Mouse (Mus musculus): ENCODE measurements around the gene Chrnb1. TPM values are rescaled to one million over a fixed set of nuclear protein-coding genes. Genes with fewer than 3 reads are reported as not detected.

The Chrnb1 gene
- polyA plus RNA-seq, 1 experiment from 2014 or later, result 1.5 TPM

- DNase-seq (ENCODE audit: extremely low spot score, low spot score), result no peak
- peaks cover 50% of the 10 kb centered on the region for H3K4me1 ChIP-seq
- peak within 1 kb of the TSS; percentile 97 for H3K27ac ChIP-seq
- H3K4me3 ChIP-seq, result no peak within 1 kb of the TSS
- no peaks in the 10 kb centered on the region for H3K36me3 ChIP-seq (replicated peaks)
- peaks cover 7% of the 10 kb centered on the region; the same call in 1 of the 2 replicates for H3K27me3 ChIP-seq (ENCODE audit: poor library complexity, severe bottlenecking)
- no peaks in the 10 kb centered on the region for H3K9me3 ChIP-seq
- 75% methylated on average over 1 of the region's 1 CpGs for WGBS
Observed at GRCm38 (mm10) chr11:69761868-69762267, 33.9 kb downstream of the Chrnb1 start, which contains the start of gene Slc35g3. TSS of gene Slc35g3 (minus strand) at chr11:69761968.

GRCm38 (mm10) chr11:69760901-69761200 is 34.9 kb downstream of the Chrnb1 start:
- Histone ChIP-seq H3K4me1 (peaks cover 50% of the 10 kb centered on the region), H3K4me3 (no peak overlapping the region), H3K36me3 (replicated peaks) (0 out of 2 replicates have a peak, but pooled peaks cover 3% of the 10 kb centered on the region), H3K9me3 (no peaks in the 10 kb centered on the region), H3K27ac (peak overlapping the region; percentile 97), H3K27me3 (ENCODE audit: poor library complexity, severe bottlenecking) (no peaks in the 10 kb centered on the region; the same call in 1 of the 2 replicates)
- 90% methylated on average over 7 of the region's 7 CpGs for WGBS
- DNase-seq (ENCODE audit: extremely low spot score, low spot score), result no peak

- 80% methylated on average over 14 of the region's 14 CpGs for WGBS
- H3K4me1 ChIP-seq, result peaks cover 50% of the 10 kb centered on the region
- H3K9me3 ChIP-seq, result no peaks in the 10 kb centered on the region
- peak overlapping the region; percentile 66 for H3K4me3 ChIP-seq
- H3K27me3 ChIP-seq (ENCODE audit: poor library complexity, severe bottlenecking), result no peaks in the 10 kb centered on the region; the same call in 1 of the 2 replicates
- peaks cover 8% of the 10 kb centered on the region; the same call in 1 of the 2 replicates for H3K36me3 ChIP-seq (replicated peaks)
- DNase-seq (ENCODE audit: extremely low spot score, low spot score), result no peak
- H3K27ac ChIP-seq, result peak overlapping the region; percentile 97
Observed at GRCm38 (mm10) chr11:69760160-69760900, 35.4 kb downstream of the Chrnb1 start.

DNA sequence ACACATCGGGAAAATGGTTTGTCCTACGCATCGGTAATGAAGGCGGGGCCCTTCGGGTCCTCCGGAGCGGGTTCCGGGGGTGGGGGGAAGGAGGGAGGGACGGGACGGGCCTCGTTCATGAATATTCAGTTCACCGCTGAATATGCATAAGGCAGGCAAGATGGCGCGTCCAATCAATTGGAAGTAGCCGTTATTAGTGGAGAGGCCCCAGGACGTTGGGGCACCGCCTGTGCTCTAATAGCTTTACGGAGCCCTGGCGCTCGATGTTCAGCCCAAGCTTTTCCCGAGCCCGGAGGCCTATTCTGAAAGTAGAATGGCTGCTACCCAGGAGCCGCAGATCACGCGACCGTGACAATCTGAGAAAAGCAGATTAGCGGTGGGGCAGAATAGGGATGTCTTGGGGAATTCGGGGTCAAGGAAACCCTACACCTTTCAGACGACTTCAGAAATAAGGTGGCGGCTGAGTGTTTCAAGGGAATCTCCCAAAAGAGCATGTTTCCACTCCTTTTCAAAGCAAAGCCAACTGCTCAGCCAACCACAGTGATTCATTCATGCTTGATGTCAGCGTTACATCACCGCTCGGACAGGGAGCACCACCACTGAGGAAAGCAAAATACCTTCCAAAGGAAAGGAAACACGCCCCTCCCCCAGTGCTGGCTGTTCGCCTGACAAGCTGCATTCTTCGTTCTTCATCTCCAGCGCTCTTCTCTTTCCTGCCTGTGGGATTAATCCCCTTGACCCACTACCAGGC is 36.6 kb downstream of the Chrnb1 start:
- Histone ChIP-seq H3K27me3 (ENCODE audit: poor library complexity, severe bottlenecking) (no peaks in the 10 kb centered on the region), H3K27ac (peak overlapping the region; percentile 97), H3K9me3 (no peaks in the 10 kb centered on the region), H3K4me3 (peak overlapping the region; percentile 66), H3K36me3 (replicated peaks) (peaks cover 12% of the 10 kb centered on the region), H3K4me1 (peaks cover 58% of the 10 kb centered on the region)
- DNase-seq (ENCODE audit: extremely low spot score, low spot score), result peak; percentile 93
- WGBS, result under 1% methylated on average over 37 of the region's 37 CpGs

DNA sequence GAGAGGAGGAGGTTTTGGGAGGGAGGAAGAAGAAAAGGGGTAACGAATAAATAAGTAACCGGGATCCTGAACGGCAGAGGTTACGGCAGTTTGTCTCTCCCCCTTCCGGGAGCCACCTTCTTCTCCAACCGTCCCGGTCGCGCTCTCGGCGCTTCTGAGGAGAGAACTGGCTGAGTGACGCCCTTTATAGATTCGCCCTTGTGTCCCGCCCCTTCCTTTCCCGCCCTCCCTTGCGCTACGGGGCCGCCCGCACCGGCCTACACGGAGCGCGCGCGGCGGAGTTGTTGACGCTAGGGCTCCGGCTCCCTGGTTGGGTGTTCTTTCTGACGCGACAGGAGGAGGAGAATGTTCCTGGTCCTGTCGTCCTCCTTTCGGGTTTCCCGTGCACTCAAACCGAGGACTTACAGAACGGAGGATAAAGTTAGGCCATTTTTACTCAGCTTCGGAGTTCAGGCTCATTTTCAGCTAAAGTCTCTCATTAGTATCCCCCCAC is 37.2 kb downstream of the Chrnb1 start, which contains the start of gene Polr2a:
Gene Polr2a, minus strand, starts transcription at position 160 of the 493 bp plus-strand sequence.
- peak within 1 kb of the TSS; percentile 97 for H3K27ac ChIP-seq
- no peaks in the 10 kb centered on the region for H3K9me3 ChIP-seq
- under 1% methylated on average over 36 of the region's 36 CpGs for WGBS
- peak; percentile 98 for DNase-seq (ENCODE audit: extremely low spot score, low spot score)
- H3K4me1 ChIP-seq, result peaks cover 59% of the 10 kb centered on the region
- peak within 1 kb of the TSS; percentile 66 for H3K4me3 ChIP-seq
- no peaks in the 10 kb centered on the region for H3K27me3 ChIP-seq (ENCODE audit: poor library complexity, severe bottlenecking)
- H3K36me3 ChIP-seq (replicated peaks), result peaks cover 13% of the 10 kb centered on the region

- Histone ChIP-seq H3K4me3 (peak overlapping the region; percentile 66), H3K27me3 (ENCODE audit: poor library complexity, severe bottlenecking) (no peaks in the 10 kb centered on the region), H3K36me3 (replicated peaks) (peaks cover 13% of the 10 kb centered on the region), H3K27ac (peak overlapping the region; percentile 97), H3K9me3 (no peaks in the 10 kb centered on the region), H3K4me1 (peaks cover 61% of the 10 kb centered on the region)
- peak; percentile 88 for DNase-seq (ENCODE audit: extremely low spot score, low spot score)
- WGBS, result under 1% methylated on average over 26 of the region's 26 CpGs
Observed at GRCm38 (mm10) chr11:69758090-69758456, 37.7 kb downstream of the Chrnb1 start.

DNA sequence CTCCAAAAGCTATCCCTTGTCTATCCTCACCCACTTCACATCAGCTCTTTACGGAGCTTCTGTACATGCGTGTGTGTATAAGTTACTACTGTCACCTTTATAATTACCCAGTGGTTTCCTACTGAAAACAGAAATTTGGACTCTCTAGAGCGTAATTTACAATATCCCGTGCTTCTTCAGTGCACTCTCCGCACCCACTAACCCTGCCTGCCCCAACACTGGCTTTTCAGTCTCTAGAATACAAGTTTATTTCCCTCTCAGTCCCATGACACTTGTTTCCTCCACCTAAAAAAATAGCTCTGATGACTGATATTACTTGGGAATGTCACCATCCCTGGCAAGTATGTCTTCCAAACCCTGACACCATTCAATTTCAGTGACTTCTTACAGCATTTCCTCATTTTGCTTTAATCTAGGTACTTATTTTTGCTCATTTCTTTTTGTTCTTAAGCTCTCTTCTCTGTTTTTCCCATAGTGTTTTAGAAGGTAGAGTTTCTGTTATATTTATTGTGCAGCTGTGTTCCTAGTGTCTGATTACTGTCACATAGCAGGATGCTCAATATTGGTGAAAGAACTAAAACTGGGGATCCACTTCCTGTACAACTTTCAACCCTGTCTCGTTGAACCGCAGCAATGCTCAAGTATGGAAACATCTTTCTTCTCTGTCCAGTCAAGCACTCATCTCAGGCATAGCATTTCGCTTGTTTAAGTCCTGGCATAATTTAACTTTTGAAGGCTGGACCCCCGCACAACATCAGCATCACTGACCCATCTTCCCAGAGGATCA is 38.2 kb downstream of the Chrnb1 start:
- H3K4me3 ChIP-seq, result peak overlapping the region; percentile 66
- no peak for DNase-seq (ENCODE audit: extremely low spot score, low spot score)
- WGBS, result 47% methylated on average over 9 of the region's 9 CpGs
- H3K4me1 ChIP-seq, result peaks cover 66% of the 10 kb centered on the region
- peaks cover 13% of the 10 kb centered on the region for H3K36me3 ChIP-seq (replicated peaks)
- no peaks in the 10 kb centered on the region for H3K9me3 ChIP-seq
- H3K27me3 ChIP-seq (ENCODE audit: poor library complexity, severe bottlenecking), result no peaks in the 10 kb centered on the region
- H3K27ac ChIP-seq, result peak overlapping the region; percentile 97

GRCm38 (mm10) chr11:69754701-69755100 is 41.0 kb downstream of the Chrnb1 start:
- H3K36me3 ChIP-seq (replicated peaks), result peaks cover 19% of the 10 kb centered on the region
- H3K9me3 ChIP-seq, result no peaks in the 10 kb centered on the region
- no peak for DNase-seq (ENCODE audit: extremely low spot score, low spot score)
- no peaks in the 10 kb centered on the region for H3K27me3 ChIP-seq (ENCODE audit: poor library complexity, severe bottlenecking)
- peak overlapping the region; percentile 66; the same call in 1 of the 2 replicates for H3K4me3 ChIP-seq
- 69% methylated on average over 3 of the region's 3 CpGs for WGBS
- no peak overlapping the region for H3K27ac ChIP-seq
- H3K4me1 ChIP-seq, result peaks cover 49% of the 10 kb centered on the region

GRCm38 (mm10) chr11:69754233-69754632 is 41.5 kb downstream of the Chrnb1 start:
- H3K27ac ChIP-seq, result no peak overlapping the region
- 92% methylated on average over 5 of the region's 5 CpGs for WGBS
- H3K4me1 ChIP-seq, result peaks cover 44% of the 10 kb centered on the region
- no peaks in the 10 kb centered on the region for H3K9me3 ChIP-seq
- peaks cover 23% of the 10 kb centered on the region for H3K36me3 ChIP-seq (replicated peaks)
- no peak overlapping the region for H3K4me3 ChIP-seq
- no peaks in the 10 kb centered on the region for H3K27me3 ChIP-seq (ENCODE audit: poor library complexity, severe bottlenecking)
- DNase-seq (ENCODE audit: extremely low spot score, low spot score), result no peak

DNA sequence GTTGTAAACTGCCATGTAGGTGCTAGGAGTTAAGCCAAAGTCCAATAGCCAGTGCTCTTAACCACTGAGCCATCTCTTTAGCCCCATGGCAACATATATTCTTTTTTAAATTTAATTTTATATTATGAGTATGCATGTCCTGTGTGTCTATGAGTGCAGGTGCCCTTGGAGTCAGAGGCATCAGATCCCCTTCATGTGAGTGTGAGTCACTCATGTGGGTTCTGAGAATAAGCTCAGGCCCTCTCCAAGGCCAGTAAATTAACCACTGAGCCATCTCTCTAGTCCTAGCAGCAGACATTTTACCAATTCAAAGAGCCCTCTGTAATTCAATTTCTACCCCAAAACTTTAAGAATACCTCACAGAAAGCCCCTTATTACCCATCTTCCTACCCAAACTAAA is 43.1 kb downstream of the Chrnb1 start:
- Histone ChIP-seq H3K27ac (no peak overlapping the region), H3K4me3 (no peak overlapping the region), H3K36me3 (replicated peaks) (peaks cover 36% of the 10 kb centered on the region), H3K27me3 (ENCODE audit: poor library complexity, severe bottlenecking) (no peaks in the 10 kb centered on the region), H3K9me3 (no peaks in the 10 kb centered on the region), H3K4me1 (peaks cover 43% of the 10 kb centered on the region)
- no peak for DNase-seq (ENCODE audit: extremely low spot score, low spot score)

- 87% methylated on average over 3 of the region's 3 CpGs for WGBS
- H3K27ac ChIP-seq, result no peak overlapping the region
- H3K36me3 ChIP-seq (replicated peaks), result peaks cover 47% of the 10 kb centered on the region
- H3K4me3 ChIP-seq, result no peak overlapping the region
- no peaks in the 10 kb centered on the region for H3K27me3 ChIP-seq (ENCODE audit: poor library complexity, severe bottlenecking)
- DNase-seq (ENCODE audit: extremely low spot score, low spot score), result no peak
- no peaks in the 10 kb centered on the region for H3K9me3 ChIP-seq
- H3K4me1 ChIP-seq, result peaks cover 32% of the 10 kb centered on the region
Observed at GRCm38 (mm10) chr11:69751635-69752034, 44.1 kb downstream of the Chrnb1 start.
